Mouse (Mus musculus) CH12.LX (cell line): ENCODE results near the gene Zfp970.
"Not testable (repeated sequence)": the region's sequence is repeated elsewhere in the genome, so short reads cannot be mapped to it uniquely, and the experiment has no call there.

Experiments
- MXI1 ChIP-seq: IDR thresholded peaks from 2 replicates; pipeline ENCODE4 v1.6.1; 2011; ENCODE audit warnings: mild to moderate bottlenecking, low read depth, low read length, improper control_type of control experiment
- USF1 ChIP-seq: IDR thresholded peaks from 2 replicates; pipeline ENCODE4 v1.6.1; 2014; ENCODE audit warnings: low read depth, mild to moderate bottlenecking, inconsistent platforms, low read length, improper control_type of control experiment

- not testable (repeated sequence) for TF ChIP-seq MXI1, USF1
These were observed 47.4 kb downstream of the Zfp970 start for GRCm38 (mm10) chr2:177511972-177512371.
